Mouse (Mus musculus) heart, embryonic 11.5 days (tissue): ENCODE measurements around the gene Styx. TPM values are rescaled to one million over a fixed set of nuclear protein-coding genes. Genes with fewer than 3 reads are reported as not detected.

Experiments used
- ATAC-seq: fragments of 200-750 bp; cut with Nextera tagmentation; replicated peaks from 2 replicates; pipeline ENCODE4 v1.8.0; 2017; ENCODE audit warnings: moderate library complexity; ENCODE audit not compliant: insufficient number of reproducible peaks, low FRiP score, low TSS enrichment
- H3K27ac ChIP-seq: fragments of 300-500 bp; sonication (generic); 2 replicates; pipeline ENCODE4 v1.5.1; 2014; ENCODE audit warnings: mild to moderate bottlenecking, low read depth, low read length
- H3K27me3 ChIP-seq: fragments of 300-500 bp; sonication (generic); 2 replicates; pipeline ENCODE4 v1.6.1; 2014; ENCODE audit warnings: mild to moderate bottlenecking, low read length, mixed read lengths; ENCODE audit not compliant: control insufficient read depth, insufficient read depth
- H3K36me3 ChIP-seq: fragments of 300-500 bp; sonication (generic); 2 replicates; pipeline ENCODE4 v1.6.1; 2014; ENCODE audit warnings: mild to moderate bottlenecking, low read length, moderate library complexity, mixed read lengths; ENCODE audit not compliant: control insufficient read depth, insufficient read depth
- H3K4me1 ChIP-seq: fragments of 300-500 bp; sonication (generic); 2 replicates; pipeline ENCODE4 v1.6.1; 2014; ENCODE audit warnings: low read length; ENCODE audit not compliant: control insufficient read depth, insufficient read depth
- H3K4me2 ChIP-seq: fragments of 300-500 bp; sonication (generic); 2 replicates; pipeline ENCODE4 v1.6.1; 2014; ENCODE audit warnings: mild to moderate bottlenecking, moderate library complexity
- H3K4me3 ChIP-seq: fragments of 300-500 bp; sonication (generic); 2 replicates; pipeline ENCODE4 v1.5.1; 2014; ENCODE audit warnings: low read depth, low read length
- H3K9ac ChIP-seq: fragments of 300-500 bp; sonication (generic); 2 replicates; pipeline ENCODE4 v1.6.1; 2014; ENCODE audit warnings: mild to moderate bottlenecking, low read depth, low read length, moderate library complexity
- H3K9me3 ChIP-seq: fragments of 300-500 bp; sonication (generic); replicated peaks from 2 replicates; pipeline ENCODE4 v1.6.1; 2016; ENCODE audit warnings: low read length; ENCODE audit not compliant: control insufficient read depth
- WGBS: fragments of 180-500 bp; shearing (Covaris S2); extraction: QIAGEN DNeasy Blood & Tissue Kit; methylation state at CpG from one replicate; pipeline ENCODE4 v1.1.7; 2014; ENCODE audit not compliant: insufficient replicate concordance; 5-methylcytosine and 5-hydroxymethylcytosine counted together
- polyA plus RNA-seq: library from polyadenylated mRNA; unstranded; fragments of >200 nt; fragmentation: Nextera tagmentation; extraction: Ambion mirVana; gene quantifications from 2 replicates; pipeline ENCODE4 v1.2.1, GENCODE M21; 2014

The Styx gene
- polyA plus RNA-seq, 1 experiment from 2014 or later: 52.1 TPM

DNA sequence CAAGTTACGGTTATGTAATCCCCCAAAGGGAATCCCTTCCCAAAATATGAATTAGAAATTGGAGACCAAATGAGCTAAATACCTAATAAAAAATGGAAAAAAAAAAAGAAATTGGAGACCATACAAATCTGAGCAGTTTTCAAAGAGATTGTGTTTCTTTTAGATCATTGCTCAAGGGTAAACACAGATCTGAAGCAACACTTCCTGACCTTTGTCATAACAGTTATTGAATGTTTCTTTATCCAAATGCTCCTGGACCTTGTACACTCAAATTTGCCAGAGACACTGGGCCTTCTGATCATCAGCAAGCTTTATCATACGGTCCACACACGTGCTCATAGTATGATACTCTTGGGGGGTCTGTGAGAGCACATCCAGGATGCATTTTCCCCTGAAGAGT, 67.7 kb downstream of the Styx start:
- WGBS: 74% methylated on average over 3 of the region's 3 CpGs
- H3K27ac ChIP-seq: no peak overlapping the region
- H3K36me3 ChIP-seq: no peaks in the 10 kb centered on the region
- no peak overlapping the region for H3K4me3 ChIP-seq
- no peak for ATAC-seq
- H3K27me3 ChIP-seq: no peaks in the 10 kb centered on the region
- H3K4me1 ChIP-seq: no peaks in the 10 kb centered on the region
- no peak overlapping the region for H3K4me2 ChIP-seq
- H3K9ac ChIP-seq: no peak overlapping the region
- H3K9me3 ChIP-seq: no peaks in the 10 kb centered on the region

DNA sequence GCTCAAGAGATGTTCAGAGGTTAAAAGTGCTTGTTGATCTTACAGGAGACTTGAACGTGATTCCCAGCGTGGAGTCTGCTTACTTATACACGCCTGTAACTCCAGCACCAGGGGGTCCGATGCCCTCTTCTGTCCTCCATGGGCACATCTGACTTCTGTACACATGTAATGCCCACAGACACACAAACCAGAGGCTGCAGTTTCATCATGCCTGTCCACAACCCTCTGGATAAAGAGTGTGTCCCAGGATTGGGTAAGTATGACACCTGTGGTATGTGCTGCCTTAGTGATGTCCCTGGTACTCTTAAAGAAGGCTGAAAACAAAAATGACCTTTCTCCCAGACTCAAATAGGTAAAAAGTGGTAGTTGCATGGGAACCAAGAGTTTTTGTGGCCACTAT, 68.4 kb downstream of the Styx start:
- H3K9me3 ChIP-seq: no peaks in the 10 kb centered on the region
- 70% methylated on average over 4 of the region's 4 CpGs for WGBS
- H3K4me3 ChIP-seq: no peak overlapping the region
- no peak overlapping the region for H3K4me2 ChIP-seq
- H3K9ac ChIP-seq: no peak overlapping the region
- no peaks in the 10 kb centered on the region for H3K4me1 ChIP-seq
- H3K36me3 ChIP-seq: no peaks in the 10 kb centered on the region
- no peaks in the 10 kb centered on the region for H3K27me3 ChIP-seq
- no peak for ATAC-seq
- no peak overlapping the region for H3K27ac ChIP-seq

DNA sequence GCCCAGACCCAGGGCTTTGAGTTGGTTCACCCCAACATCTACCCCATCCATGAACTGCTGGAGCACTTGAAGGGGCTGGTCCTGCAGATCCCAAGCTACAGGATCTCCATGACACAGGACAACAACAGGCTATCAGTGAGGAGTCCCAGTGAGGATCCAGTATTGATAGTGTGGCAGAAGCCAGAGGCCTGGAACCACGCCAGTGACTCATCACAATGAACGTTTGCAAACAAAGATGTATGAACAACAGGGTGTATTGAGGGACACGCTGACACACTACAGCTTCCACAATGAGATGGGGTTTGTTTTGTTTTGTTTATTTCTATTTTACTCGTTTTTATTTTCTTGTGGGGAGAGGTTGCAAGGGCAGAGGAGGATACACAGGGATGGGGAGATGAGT, 71.5 kb downstream of the Styx start:
- Histone ChIP-seq H3K9me3 (0 out of 2 replicates have a peak, but pooled peaks cover 2% of the 10 kb centered on the region), H3K4me2 (no peak overlapping the region), H3K27ac (no peak overlapping the region), H3K36me3 (no peaks in the 10 kb centered on the region), H3K27me3 (no peaks in the 10 kb centered on the region), H3K9ac (no peak overlapping the region), H3K4me1 (no peaks in the 10 kb centered on the region), H3K4me3 (no peak overlapping the region)
- WGBS: 60% methylated on average over 4 of the region's 4 CpGs
- ATAC-seq: 0 out of 2 replicates have a peak, but pooled peaks have one; percentile 14

DNA sequence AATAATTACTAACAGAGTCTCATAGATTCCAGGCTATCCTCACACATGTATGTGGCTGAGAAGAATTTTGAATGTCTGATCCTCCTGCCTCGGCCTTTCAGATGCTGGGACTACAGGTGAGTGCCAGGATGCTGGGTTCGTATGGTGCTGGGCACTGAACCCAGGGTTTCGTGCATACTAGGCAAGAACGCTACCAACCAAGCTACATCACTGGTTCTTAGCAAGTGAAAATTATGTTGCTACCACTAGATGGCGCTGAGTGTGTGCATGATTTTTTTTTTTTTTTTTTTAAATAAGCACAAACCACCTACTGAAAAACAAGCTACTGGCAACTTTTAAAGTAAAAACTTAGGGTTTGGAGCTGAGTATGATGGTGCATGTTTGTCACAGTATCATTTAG, 72.3 kb downstream of the Styx start:
- no peak for ATAC-seq
- Histone ChIP-seq H3K27me3 (no peaks in the 10 kb centered on the region), H3K9me3 (0 out of 2 replicates have a peak, but pooled peaks cover 2% of the 10 kb centered on the region), H3K4me2 (no peak overlapping the region), H3K4me1 (no peaks in the 10 kb centered on the region), H3K27ac (no peak overlapping the region), H3K36me3 (no peaks in the 10 kb centered on the region), H3K4me3 (no peak overlapping the region), H3K9ac (no peak overlapping the region)
- 7% methylated on average over 5 of the region's 5 CpGs for WGBS

DNA sequence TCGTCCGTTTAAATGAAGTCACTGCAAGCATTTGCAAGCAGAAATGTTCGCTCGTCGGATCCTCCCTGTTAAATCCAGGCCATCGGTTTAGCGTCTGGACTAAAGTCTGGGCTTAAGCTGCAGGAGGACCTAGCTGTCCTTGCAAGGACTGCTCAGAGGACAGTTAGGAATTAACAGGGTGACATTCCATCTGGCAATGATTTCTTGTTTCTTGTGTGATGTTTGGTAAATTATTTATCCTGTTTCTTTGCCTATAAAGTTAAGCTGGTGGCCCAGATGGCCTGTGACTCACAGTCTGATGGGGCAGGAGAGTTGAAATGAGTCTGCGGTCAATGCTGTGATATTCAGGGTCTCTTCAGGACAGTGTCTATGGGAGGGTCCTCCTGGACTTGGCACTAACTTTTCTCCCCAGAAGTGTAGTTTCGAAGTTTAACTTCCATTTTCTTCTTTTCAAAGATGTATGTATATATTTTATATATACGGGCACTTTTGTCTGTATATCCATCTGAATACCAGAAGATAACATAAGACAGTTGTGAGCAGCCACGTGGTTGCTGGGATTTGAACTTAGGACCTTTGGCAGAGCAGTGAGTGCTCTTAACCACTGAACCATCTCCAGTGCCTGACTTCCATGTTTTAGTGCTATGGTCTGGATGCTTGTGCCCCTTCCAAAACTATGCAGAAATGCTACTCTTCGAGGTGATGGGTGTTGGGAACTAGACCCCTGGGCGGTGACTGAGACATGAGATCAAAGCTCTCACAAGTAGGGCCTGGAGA, 79.4 kb downstream of the Styx start:
- WGBS: 85% methylated on average over 13 of the region's 13 CpGs
- ATAC-seq: no peak

DNA sequence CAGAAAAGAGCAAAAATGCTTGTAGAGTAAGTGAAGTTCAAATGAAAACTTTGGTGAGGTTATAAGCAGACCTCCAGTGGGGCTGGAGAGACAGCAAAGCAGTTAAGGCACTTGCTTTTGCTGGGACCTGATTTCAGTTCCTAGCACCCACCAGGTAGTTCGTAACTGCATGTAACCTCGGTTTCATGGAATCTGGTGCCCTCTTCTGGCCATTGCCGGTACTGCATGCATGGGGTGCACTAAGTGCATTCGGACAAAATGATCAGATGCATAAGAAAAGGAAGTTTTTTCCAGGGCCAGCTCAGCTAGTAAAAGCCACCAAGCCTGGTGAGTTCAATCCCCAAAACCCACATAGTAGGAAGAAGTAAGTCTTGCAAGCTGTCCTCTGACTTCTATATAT, 81.1 kb downstream of the Styx start:
- Histone ChIP-seq H3K36me3 (no peaks in the 10 kb centered on the region; the same call in 1 of the 2 replicates), H3K27me3 (no peaks in the 10 kb centered on the region), H3K9ac (no peak overlapping the region), H3K4me1 (no peaks in the 10 kb centered on the region), H3K9me3 (peaks cover 3% of the 10 kb centered on the region), H3K27ac (no peak overlapping the region), H3K4me2 (no peak overlapping the region), H3K4me3 (no peak overlapping the region)
- no peak for ATAC-seq
- 67% methylated on average over 4 of the region's 4 CpGs for WGBS

More for the DNA sequence above, 79.4 kb downstream of the Styx start:
- no peaks in the 10 kb centered on the region for H3K27me3 ChIP-seq
- H3K9ac ChIP-seq: no peak overlapping the region
- peaks cover 6% of the 10 kb centered on the region for H3K9me3 ChIP-seq
- no peak overlapping the region for H3K27ac ChIP-seq
- H3K4me3 ChIP-seq: no peak overlapping the region
- no peaks in the 10 kb centered on the region for H3K4me1 ChIP-seq
- H3K4me2 ChIP-seq: no peak overlapping the region
- H3K36me3 ChIP-seq: no peaks in the 10 kb centered on the region; the same call in 1 of the 2 replicates

DNA sequence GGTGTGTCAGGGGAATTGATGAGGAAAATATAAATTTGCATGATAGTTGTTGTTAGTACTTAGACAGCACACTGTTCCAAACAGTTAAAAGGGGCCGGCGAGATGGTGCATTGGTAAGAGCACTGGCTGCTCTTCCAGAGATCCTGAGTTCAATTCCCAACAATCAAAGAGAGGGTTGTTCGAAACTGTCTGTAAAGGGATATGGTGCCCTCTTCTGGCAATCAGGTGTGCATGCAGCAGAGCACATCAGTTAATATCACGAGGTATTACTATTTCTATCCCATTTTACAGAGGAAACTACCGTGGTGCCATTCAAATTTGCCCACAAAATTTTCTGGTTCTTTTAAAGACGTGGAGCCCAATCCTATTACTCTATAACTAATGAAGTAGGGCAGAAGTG, 83.3 kb downstream of the Styx start:
- no peaks in the 10 kb centered on the region for H3K27me3 ChIP-seq
- H3K4me3 ChIP-seq: no peak overlapping the region
- H3K36me3 ChIP-seq: no peaks in the 10 kb centered on the region; the same call in 1 of the 2 replicates
- no peak overlapping the region for H3K9ac ChIP-seq
- H3K27ac ChIP-seq: no peak overlapping the region
- 69% methylated on average over 6 of the region's 6 CpGs for WGBS
- ATAC-seq: no peak
- H3K4me1 ChIP-seq: no peaks in the 10 kb centered on the region
- H3K9me3 ChIP-seq: peaks cover 3% of the 10 kb centered on the region
- no peak overlapping the region for H3K4me2 ChIP-seq

DNA sequence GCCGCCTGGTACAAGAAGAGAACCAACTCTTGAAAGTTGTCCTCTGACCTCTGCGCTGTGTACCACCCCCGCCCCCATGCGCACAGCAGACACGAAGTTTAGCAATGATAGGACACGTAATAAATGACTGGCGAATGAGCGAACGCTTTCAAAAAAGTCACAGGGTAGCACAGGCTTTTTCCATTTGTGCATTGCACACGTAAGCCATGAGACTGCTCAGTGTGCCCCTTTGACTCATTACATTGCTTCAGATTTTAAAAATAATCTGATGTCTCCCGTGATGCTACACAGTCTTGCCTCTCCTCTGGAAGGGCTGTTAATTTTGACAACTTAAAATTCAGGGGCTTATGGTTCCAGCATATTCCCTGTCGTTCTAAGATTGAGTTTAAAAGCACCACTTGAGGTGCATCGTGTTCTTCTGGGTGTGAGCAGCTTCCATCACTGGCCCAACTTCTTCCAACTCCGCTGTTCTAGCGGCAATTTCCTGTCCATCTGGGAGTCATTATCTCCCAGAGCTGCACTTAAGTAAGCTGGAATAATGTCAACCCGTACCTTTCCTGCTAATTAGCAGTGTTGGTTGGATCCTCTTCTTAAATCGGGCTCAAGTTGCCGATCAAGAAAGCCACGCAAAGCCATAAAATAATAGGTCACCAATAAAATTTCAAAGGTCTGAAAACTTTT, 87.5 kb downstream of the Styx start:
- no peak overlapping the region for H3K4me3 ChIP-seq
- H3K4me1 ChIP-seq: no peaks in the 10 kb centered on the region
- 66% methylated on average over 19 of the region's 19 CpGs for WGBS
- H3K9ac ChIP-seq: no peak overlapping the region
- no peak for ATAC-seq
- H3K27ac ChIP-seq: no peak overlapping the region
- H3K4me2 ChIP-seq: no peak overlapping the region
- no peaks in the 10 kb centered on the region for H3K27me3 ChIP-seq
- no peaks in the 10 kb centered on the region for H3K9me3 ChIP-seq
- no peaks in the 10 kb centered on the region for H3K36me3 ChIP-seq
